Mouse (Mus musculus) layer of hippocampus, postnatal 36 days (tissue): ENCODE data around the gene Cadm1. TPM values are rescaled to one million over a fixed set of nuclear protein-coding genes. Genes with fewer than 3 reads are reported as not detected.

Experiments used
- DNase-seq, 2 experiments: peaks; one replicate each; pipeline ENCODE4 v3.0.0; 2022
- total RNA-seq, 2 experiments: library from RNA; stranded (reverse); gene quantifications; 2 replicates each; pipeline ENCODE4 v1.2.3; 2021

Gene Cadm1
- total RNA-seq, 2 experiments from 2014 or later = 232 to 234 TPM

GRCm38 (mm10) chr9:47803531-47804105 lies 273.6 kb downstream of the Cadm1 start:
- no peak for DNase-seq

GRCm38 (mm10) chr9:47805658-47806057 lies 275.7 kb downstream of the Cadm1 start:
- DNase-seq = no peak

GRCm38 (mm10) chr9:47825668-47826067 lies 295.7 kb downstream of the Cadm1 start:
- DNase-seq = no peak

- DNase-seq = peak in 1 of 2 experiments; percentile 20
Measured at GRCm38 (mm10) chr9:47828762-47829161, 298.8 kb downstream of the Cadm1 start.

- no peak for DNase-seq
Measured at GRCm38 (mm10) chr9:47829204-47829603, 299.2 kb downstream of the Cadm1 start.

- DNase-seq = no peak
Measured at GRCm38 (mm10) chr9:47829846-47830245, 299.9 kb downstream of the Cadm1 start.

GRCm38 (mm10) chr9:47831412-47831811 lies 301.4 kb downstream of the Cadm1 start:
- no peak for DNase-seq

- no peak for DNase-seq
Measured at GRCm38 (mm10) chr9:47838170-47838569, 308.2 kb downstream of the Cadm1 start.

GRCm38 (mm10) chr9:47838890-47839691 lies 309.1 kb downstream of the Cadm1 start:
- peak in 1 of 2 experiments; percentile 59 for DNase-seq

- no peak for DNase-seq
Measured at GRCm38 (mm10) chr9:47839692-47840025, 309.7 kb downstream of the Cadm1 start.

GRCm38 (mm10) chr9:47843328-47843727 lies 313.4 kb downstream of the Cadm1 start:
- DNase-seq = no peak

GRCm38 (mm10) chr9:47846275-47846674 lies 316.3 kb downstream of the Cadm1 start:
- DNase-seq = no peak

GRCm38 (mm10) chr9:47846926-47847325 lies 317.0 kb downstream of the Cadm1 start:
- no peak for DNase-seq

- no peak for DNase-seq
Measured at GRCm38 (mm10) chr9:47847797-47848196, 317.8 kb downstream of the Cadm1 start.

GRCm38 (mm10) chr9:47848745-47849144 lies 318.8 kb downstream of the Cadm1 start:
- no peak for DNase-seq

GRCm38 (mm10) chr9:47856311-47856710 lies 326.3 kb downstream of the Cadm1 start:
- DNase-seq = no peak

- DNase-seq = no peak
Measured at GRCm38 (mm10) chr9:47857235-47857634, 327.3 kb downstream of the Cadm1 start.

- DNase-seq = no peak
Measured at GRCm38 (mm10) chr9:47858134-47858533, 328.2 kb downstream of the Cadm1 start.

- no peak for DNase-seq
Measured at GRCm38 (mm10) chr9:47858778-47859395, 328.9 kb downstream of the Cadm1 start.

GRCm38 (mm10) chr9:47860994-47861393 lies 331.0 kb downstream of the Cadm1 start:
- no peak for DNase-seq

- no peak for DNase-seq
Measured at GRCm38 (mm10) chr9:47861783-47862182, 331.8 kb downstream of the Cadm1 start.

GRCm38 (mm10) chr9:47866001-47866400 lies 336.0 kb downstream of the Cadm1 start:
- DNase-seq = no peak

- no peak for DNase-seq
Measured at GRCm38 (mm10) chr9:47867474-47867873, 337.5 kb downstream of the Cadm1 start.

GRCm38 (mm10) chr9:47869661-47870060 lies 339.7 kb downstream of the Cadm1 start:
- no peak for DNase-seq
